ENCODE assay signal across 14 mouse cellular contexts in genomic region chr3:34331889-34332276, GRCm38 (mm10).
DNase-seq lines count a peak whose midpoint lies in the region; ATAC-seq and TF ChIP-seq lines count a peak whose summit lies in the region.
"Had no signal": no experiment of that assay in that cellular context is flagged by ENCODE, and none has a peak within 500 bp of the region (broad histone marks: within the 10 kb centered on the region; RNA-seq: fewer than 3 reads in every experiment).

No protein-coding gene starts in this region.

- TF ChIP-seq CTCF in intestine, postnatal 0 days (IDR thresholded peaks at IDR 0.05; ENCODE audit: low read depth) = no peak

- H3K27me3 ChIP-seq in hindbrain, embryonic 14.5 days (ENCODE audit: control insufficient read depth, insufficient read depth, low read length) = peaks cover 7% of the 10 kb centered on the region; the same call in 1 of the 2 replicates
- H3K27me3 ChIP-seq in hindbrain, embryonic 12.5 days = no peaks in the 10 kb centered on the region
- no peaks in the 10 kb centered on the region for H3K27me3 ChIP-seq in intestine, postnatal 0 days (replicated peaks; ENCODE audit: control insufficient read depth, insufficient read depth, low read length)
- 0 out of 2 replicates have a peak, but pooled peaks cover 3% of the 10 kb centered on the region for H3K27me3 ChIP-seq in neural tube, embryonic 15.5 days (replicated peaks)
- H3K27me3 ChIP-seq: liver, embryonic 12.5 days had no signal

- no peak for DNase-seq in hindbrain, embryonic 14.5 days (ENCODE audit: low spot score)
- DNase-seq in retina, embryonic 14.5 days (ENCODE audit: low spot score) = peak; percentile 17
- DNase-seq in retina, postnatal 1 day = no peak
- DNase-seq in gastrocnemius, postnatal 4 days (ENCODE audit: low spot score in 2 of 2) = no peak
- DNase-seq: adrenal gland, postnatal 10 days; lung, postnatal 14 days had no signal

- peaks cover 18% of the 10 kb centered on the region; the same call in 1 of the 2 replicates for H3K4me1 ChIP-seq in hindbrain, embryonic 14.5 days (replicated peaks; ENCODE audit: control insufficient read depth, insufficient read depth, low read length)
- H3K4me1 ChIP-seq in hindbrain, embryonic 12.5 days = peaks cover 17% of the 10 kb centered on the region
- peaks cover 8% of the 10 kb centered on the region; the same call in 1 of the 2 replicates for H3K4me1 ChIP-seq in intestine, postnatal 0 days (replicated peaks; ENCODE audit: control insufficient read depth, insufficient read depth, low read length)
- peaks cover 24% of the 10 kb centered on the region for H3K4me1 ChIP-seq in neural tube, embryonic 15.5 days
- H3K4me1 ChIP-seq: heart, embryonic 13.5 days; liver, embryonic 12.5 days had no signal

- H3K27ac ChIP-seq in hindbrain, embryonic 14.5 days = 0 out of 2 replicates have a peak overlapping the region, but pooled peaks have one; percentile 7
- no peak overlapping the region for H3K27ac ChIP-seq in hindbrain, embryonic 12.5 days
- no peak overlapping the region for H3K27ac ChIP-seq in intestine, postnatal 0 days (ENCODE audit: low read depth, low read length)
- no peak overlapping the region; the same call in 1 of the 2 replicates for H3K27ac ChIP-seq in neural tube, embryonic 15.5 days (replicated peaks)
- H3K27ac ChIP-seq: heart, embryonic 13.5 days; liver, embryonic 12.5 days; stomach, postnatal 0 days had no signal

- H3K4me2 ChIP-seq in hindbrain, embryonic 14.5 days (replicated peaks) = peak overlapping the region; percentile 27
- no peak overlapping the region for H3K4me2 ChIP-seq in hindbrain, embryonic 12.5 days (replicated peaks)
- H3K4me2 ChIP-seq in intestine, postnatal 0 days (replicated peaks; ENCODE audit: low read depth) = peak overlapping the region; percentile 44
- H3K4me2 ChIP-seq in neural tube, embryonic 15.5 days = peak overlapping the region; percentile 52
- H3K4me2 ChIP-seq: heart, embryonic 13.5 days; liver, embryonic 12.5 days had no signal

- H3K4me3 ChIP-seq in hindbrain, embryonic 14.5 days (replicated peaks; ENCODE audit: low read length) = no peak overlapping the region
- H3K4me3 ChIP-seq in hindbrain, embryonic 12.5 days = no peak overlapping the region
- no peak overlapping the region for H3K4me3 ChIP-seq in intestine, postnatal 0 days (ENCODE audit: low read depth, low read length)
- H3K4me3 ChIP-seq in neural tube, embryonic 15.5 days (replicated peaks) = 0 out of 2 replicates have a peak overlapping the region, but pooled peaks have one; percentile 12
- H3K4me3 ChIP-seq: heart, embryonic 13.5 days; liver, embryonic 12.5 days had no signal

- 35% methylated on average over 5 of the region's 5 CpGs for WGBS in hindbrain, embryonic 14.5 days
- 41% methylated on average over 5 of the region's 5 CpGs for WGBS in hindbrain, embryonic 12.5 days
- 15% methylated on average over 5 of the region's 5 CpGs for WGBS in intestine, postnatal 0 days
- WGBS in neural tube, embryonic 15.5 days = 8% methylated on average over 5 of the region's 5 CpGs

- H3K9me3 ChIP-seq in hindbrain, embryonic 14.5 days (ENCODE audit: control insufficient read depth, low read length) = no peaks in the 10 kb centered on the region
- no peaks in the 10 kb centered on the region for H3K9me3 ChIP-seq in hindbrain, embryonic 12.5 days (replicated peaks)
- H3K9me3 ChIP-seq in intestine, postnatal 0 days (ENCODE audit: control insufficient read depth) = no peaks in the 10 kb centered on the region
- no peaks in the 10 kb centered on the region for H3K9me3 ChIP-seq in neural tube, embryonic 15.5 days (replicated peaks)
- H3K9me3 ChIP-seq: heart, embryonic 13.5 days; liver, embryonic 12.5 days had no signal

- no peak overlapping the region for H3K9ac ChIP-seq in hindbrain, embryonic 14.5 days
- no peak overlapping the region for H3K9ac ChIP-seq in hindbrain, embryonic 12.5 days
- no peak overlapping the region for H3K9ac ChIP-seq in intestine, postnatal 0 days (ENCODE audit: low read depth, low read length)
- no peak overlapping the region for H3K9ac ChIP-seq in neural tube, embryonic 15.5 days (replicated peaks)
- H3K9ac ChIP-seq: heart, embryonic 13.5 days; liver, embryonic 12.5 days had no signal

- H3K36me3 ChIP-seq in hindbrain, embryonic 14.5 days (replicated peaks; ENCODE audit: control insufficient read depth, insufficient read depth) = no peaks in the 10 kb centered on the region
- H3K36me3 ChIP-seq in hindbrain, embryonic 12.5 days = no peaks in the 10 kb centered on the region
- H3K36me3 ChIP-seq in intestine, postnatal 0 days (ENCODE audit: control insufficient read depth, insufficient read depth) = no peaks in the 10 kb centered on the region
- no peaks in the 10 kb centered on the region for H3K36me3 ChIP-seq in neural tube, embryonic 15.5 days
- H3K36me3 ChIP-seq: heart, embryonic 13.5 days; liver, embryonic 12.5 days had no signal

- no peak for ATAC-seq in hindbrain, embryonic 14.5 days (ENCODE audit: low FRiP score)
- ATAC-seq in hindbrain, embryonic 12.5 days (ENCODE audit: low FRiP score) = no peak
- ATAC-seq in intestine, postnatal 0 days = no peak
- peak; percentile 49; the same call in 1 of the 2 replicates for ATAC-seq in neural tube, embryonic 15.5 days (ENCODE audit: low FRiP score)
- no peak for ATAC-seq in cerebellum, adult (ENCODE audit: insufficient number of reproducible peaks, low FRiP score, low TSS enrichment)
- ATAC-seq: CD4-positive, CD25-positive, alpha-beta regulatory T cell, adult 4 months; liver, embryonic 12.5 days had no signal
